Mouse (Mus musculus) neural tube, embryonic 14.5 days (tissue): ENCODE results near the gene Entpd3. TPM values are rescaled to one million over a fixed set of nuclear protein-coding genes. Genes with fewer than 3 reads are reported as not detected.

ENCODE experiments used
- polyA plus RNA-seq: library from polyadenylated mRNA; unstranded; fragments of >200 nt; fragmentation: Nextera tagmentation; extraction: Ambion mirVana; gene quantifications from 2 replicates; pipeline ENCODE4 v1.2.1, GENCODE M21; 2014

Entpd3 gene
- polyA plus RNA-seq, 1 experiment from 2014 or later: 6.1 TPM

Other genes with a start within 250 kb of the Entpd3 start
- 5.2 and 6.3 TPM in 2 replicates for gene Myrip, start 238.3 kb upstream of the Entpd3 start, polyA plus RNA-seq
- gene Eif1b, start 47.6 kb upstream of the Entpd3 start, polyA plus RNA-seq: 312 and 343 TPM in 2 replicates
- gene Rpl14, start 31.6 kb downstream of the Entpd3 start, polyA plus RNA-seq: 488 and 509 TPM in 2 replicates